Mouse (Mus musculus): Measurements from ENCODE around the gene Trim14.

DNA sequence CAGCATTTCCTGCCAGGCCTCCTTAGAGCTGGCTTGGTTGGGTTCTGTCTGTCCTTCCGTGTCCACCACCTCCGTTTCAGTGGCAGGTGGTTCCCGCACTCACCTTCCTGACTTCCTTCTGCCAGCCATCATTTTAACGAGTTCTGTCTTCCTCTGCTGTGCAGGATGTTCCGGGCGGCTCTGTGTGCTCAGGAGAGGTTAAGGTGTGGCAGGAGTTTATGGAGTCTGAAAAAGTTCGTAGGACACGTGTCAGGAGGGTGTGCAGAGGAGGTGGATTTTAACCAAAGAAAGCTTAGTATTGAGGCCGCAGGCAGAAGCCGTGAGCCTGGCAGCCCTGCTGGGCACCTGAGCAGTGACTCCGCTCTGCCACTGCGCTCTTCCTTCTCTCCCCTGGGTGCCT, 40.4 kb downstream of the Trim14 start:
- no peak for TF ChIP-seq TAL1 (conservative IDR thresholded peaks at IDR 0.05; ENCODE audit: low read depth, low read length)
- TF ChIP-seq CTCF (IDR thresholded peaks at IDR 0.05; ENCODE audit: low read depth, low read length): no peak
- no peak for TF ChIP-seq GATA1 (IDR thresholded peaks at IDR 0.05; ENCODE audit: borderline replicate concordance, low read length)
- TF ChIP-seq POLR2AphosphoS5 (IDR thresholded peaks at IDR 0.05; ENCODE audit: insufficient replicate concordance, low read depth, low read length): no peak
